Mouse (Mus musculus): Measurements from ENCODE around the gene Iqsec1.

Gene Iqsec1

GRCm38 (mm10) chr6:90815341-90815740 lies 173.1 kb downstream of the Iqsec1 start:
- no peak for DNase-seq (ENCODE audit: low spot score in 2 of 2)

- DNase-seq (ENCODE audit: low spot score in 2 of 2): no peak
Observed at GRCm38 (mm10) chr6:90813526-90813925, 175.0 kb downstream of the Iqsec1 start.

GRCm38 (mm10) chr6:90812584-90812983 lies 175.9 kb downstream of the Iqsec1 start:
- DNase-seq (ENCODE audit: low spot score in 2 of 2): no peak

- DNase-seq (ENCODE audit: low spot score in 2 of 2): no peak
Observed at GRCm38 (mm10) chr6:90812072-90812471, 176.4 kb downstream of the Iqsec1 start.

GRCm38 (mm10) chr6:90810576-90810975 lies 177.9 kb downstream of the Iqsec1 start:
- no peak for DNase-seq (ENCODE audit: low spot score in 2 of 2)

GRCm38 (mm10) chr6:90809960-90810362 lies 178.5 kb downstream of the Iqsec1 start:
- DNase-seq (ENCODE audit: low spot score in 2 of 2): peak; percentile 96 to 98

GRCm38 (mm10) chr6:90809077-90809840 lies 179.2 kb downstream of the Iqsec1 start:
- peak; percentile 70 to 73 for DNase-seq (ENCODE audit: low spot score in 2 of 2)

- DNase-seq (ENCODE audit: low spot score in 2 of 2): peak in 1 of 2 experiments; percentile 49
Observed at GRCm38 (mm10) chr6:90808544-90808943, 179.9 kb downstream of the Iqsec1 start.

GRCm38 (mm10) chr6:90808134-90808533 lies 180.4 kb downstream of the Iqsec1 start:
- DNase-seq (ENCODE audit: low spot score in 2 of 2): no peak

GRCm38 (mm10) chr6:90807581-90807980 lies 180.9 kb downstream of the Iqsec1 start:
- no peak for DNase-seq (ENCODE audit: low spot score in 2 of 2)

- no peak for DNase-seq (ENCODE audit: low spot score in 2 of 2)
Observed at GRCm38 (mm10) chr6:90806743-90807142, 181.7 kb downstream of the Iqsec1 start.

- no peak for DNase-seq (ENCODE audit: low spot score in 2 of 2)
Observed at GRCm38 (mm10) chr6:90805101-90805500, 183.4 kb downstream of the Iqsec1 start.

GRCm38 (mm10) chr6:90804646-90805045 lies 183.8 kb downstream of the Iqsec1 start:
- DNase-seq (ENCODE audit: low spot score in 2 of 2): no peak

GRCm38 (mm10) chr6:90802604-90803003 lies 185.9 kb downstream of the Iqsec1 start:
- peak; percentile 78 to 86 for DNase-seq (ENCODE audit: low spot score in 2 of 2)

- no peak for DNase-seq (ENCODE audit: low spot score in 2 of 2)
Observed at GRCm38 (mm10) chr6:90802058-90802457, 186.4 kb downstream of the Iqsec1 start.

- DNase-seq (ENCODE audit: low spot score in 2 of 2): no peak
Observed at GRCm38 (mm10) chr6:90800825-90801224, 187.7 kb downstream of the Iqsec1 start.

- DNase-seq (ENCODE audit: low spot score in 2 of 2): no peak
Observed at GRCm38 (mm10) chr6:90799116-90799515, 189.4 kb downstream of the Iqsec1 start.

GRCm38 (mm10) chr6:90798201-90798600 lies 190.3 kb downstream of the Iqsec1 start:
- DNase-seq (ENCODE audit: low spot score in 2 of 2): no peak

GRCm38 (mm10) chr6:90796902-90797596 lies 191.4 kb downstream of the Iqsec1 start:
- no peak for DNase-seq (ENCODE audit: low spot score in 2 of 2)

GRCm38 (mm10) chr6:90790901-90791300 lies 197.6 kb downstream of the Iqsec1 start:
- no peak for DNase-seq (ENCODE audit: low spot score in 2 of 2)

- DNase-seq (ENCODE audit: low spot score in 2 of 2): no peak
Observed at GRCm38 (mm10) chr6:90789520-90789919, 199.0 kb downstream of the Iqsec1 start.

GRCm38 (mm10) chr6:90787587-90787986 lies 200.9 kb downstream of the Iqsec1 start:
- DNase-seq (ENCODE audit: low spot score in 2 of 2): no peak

- DNase-seq (ENCODE audit: low spot score in 2 of 2): peak; percentile 58 to 61
Observed at GRCm38 (mm10) chr6:90787036-90787435, 201.4 kb downstream of the Iqsec1 start.

All from right cerebral cortex, postnatal 10 days (tissue).